Mouse (Mus musculus) erythroblast, embryonic 14.5 days (primary cell): ENCODE data around the gene Vcl.

Source experiments
- GATA1 ChIP-seq: IDR thresholded peaks from 2 replicates; pipeline ENCODE4 v1.6.1; 2012; ENCODE audit warnings: low read length, inconsistent platforms, mixed read lengths
- TAL1 ChIP-seq: IDR thresholded peaks from 3 replicates; pipeline ENCODE4 v1.6.1; 2012; ENCODE audit warnings: low read length, inconsistent platforms, mixed read lengths

DNA sequence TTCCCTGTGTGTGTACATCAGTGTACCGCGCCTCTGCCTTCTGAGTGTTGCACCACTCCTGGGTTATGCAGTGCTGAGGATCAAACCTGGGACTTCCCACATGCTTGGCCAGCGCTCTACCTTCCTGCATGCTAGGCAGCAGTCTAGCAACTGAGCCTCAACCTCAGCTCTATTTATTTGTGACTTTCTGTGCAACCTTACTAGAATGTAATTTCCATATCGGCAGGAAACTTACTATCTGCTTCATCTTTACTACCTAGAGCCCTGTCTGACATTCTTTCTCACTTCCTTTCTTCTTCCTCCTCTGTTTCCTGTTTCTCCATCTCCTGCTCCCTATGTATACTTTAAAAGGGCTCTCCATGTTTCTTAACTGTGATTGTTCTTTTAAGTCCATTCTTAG lies 34.7 kb downstream of the Vcl start:
- TF ChIP-seq GATA1 (no peak), TAL1 (no peak)
